Mouse (Mus musculus) gastrocnemius, adult 18-20 months (tissue): Measurements from ENCODE around the gene Rabgap1l. TPM values are rescaled to one million over a fixed set of nuclear protein-coding genes. Genes with fewer than 3 reads are reported as not detected.

Experiments used
- DNase-seq: peaks from one replicate; pipeline ENCODE4 v3.0.0; 2021; ENCODE audit warnings: low spot score
- total RNA-seq, 2 experiments: library from RNA; stranded (reverse); gene quantifications; 2 replicates each; pipeline ENCODE4 v1.2.3; 2021

Rabgap1l gene
- total RNA-seq, 2 experiments from 2014 or later: 10.9 to 12.1 TPM

DNA sequence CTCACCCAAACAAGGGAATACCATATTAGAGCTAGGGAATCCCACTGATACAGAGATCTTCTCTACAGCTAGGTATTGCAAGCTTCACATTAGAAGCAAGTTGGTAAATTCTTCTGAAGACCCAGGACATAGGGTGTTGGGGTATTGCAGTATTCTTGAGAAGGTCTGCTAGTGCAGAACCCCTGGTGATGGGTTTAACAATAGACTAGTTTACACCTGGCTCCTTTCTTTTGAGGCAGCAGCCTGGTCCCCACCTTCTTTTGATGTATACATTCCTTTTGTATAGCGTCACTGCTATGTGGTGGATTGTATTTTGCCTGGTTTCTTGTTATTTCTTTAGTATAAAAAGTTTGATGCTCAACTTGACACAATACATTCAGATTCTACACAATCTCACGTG lies 405.6 kb downstream of the Rabgap1l start:
- DNase-seq: no peak

GRCm38 (mm10) chr1:160378367-160378766 lies 414.6 kb downstream of the Rabgap1l start:
- no peak for DNase-seq

GRCm38 (mm10) chr1:160377337-160378336 lies 415.4 kb downstream of the Rabgap1l start:
- no peak for DNase-seq

- DNase-seq: no peak
Measured at GRCm38 (mm10) chr1:160374490-160374889, 418.5 kb downstream of the Rabgap1l start.

DNA sequence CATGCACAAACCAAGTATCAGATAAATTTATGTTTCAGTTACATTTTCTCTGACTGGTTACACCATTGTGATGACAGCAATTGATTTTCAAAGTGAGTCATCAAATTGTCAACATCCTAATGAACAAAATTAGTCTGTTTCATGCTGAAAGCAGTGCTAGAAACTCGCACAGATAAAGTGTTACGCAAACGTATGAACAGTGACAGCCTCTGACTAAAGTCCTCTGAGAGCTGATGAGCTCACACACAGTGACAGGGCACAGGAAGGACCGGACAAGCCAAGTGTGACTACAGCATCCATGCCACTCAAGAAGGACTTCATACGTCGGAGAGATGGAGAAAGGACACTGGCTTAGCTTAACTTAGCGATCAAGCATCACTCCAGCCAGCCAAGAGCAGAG lies 419.7 kb downstream of the Rabgap1l start:
- no peak for DNase-seq

GRCm38 (mm10) chr1:160371696-160372095 lies 421.3 kb downstream of the Rabgap1l start:
- no peak for DNase-seq

GRCm38 (mm10) chr1:160370552-160370951 lies 422.5 kb downstream of the Rabgap1l start:
- no peak for DNase-seq

DNA sequence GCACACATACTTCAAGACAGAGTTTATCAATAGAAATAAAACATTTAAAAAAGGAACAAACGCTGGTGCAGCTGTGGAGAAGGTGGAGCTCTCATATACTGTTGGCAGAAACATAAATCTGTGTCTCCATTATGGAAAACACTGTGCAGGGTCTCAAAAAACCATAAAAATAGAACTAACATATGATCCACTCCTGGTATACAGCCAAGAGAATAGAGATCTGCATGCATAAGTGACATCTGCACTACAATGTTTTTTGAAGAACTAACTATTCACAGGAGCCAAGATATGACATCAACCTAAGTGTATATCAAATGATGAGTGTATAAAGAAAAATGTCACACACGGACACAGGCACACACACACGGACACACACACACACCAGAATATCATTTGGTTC lies 426.4 kb downstream of the Rabgap1l start:
- no peak for DNase-seq

- no peak for DNase-seq
Measured at GRCm38 (mm10) chr1:160357268-160357667, 435.7 kb downstream of the Rabgap1l start.

- no peak for DNase-seq
Measured at GRCm38 (mm10) chr1:160353732-160354455, 439.1 kb downstream of the Rabgap1l start.

DNA sequence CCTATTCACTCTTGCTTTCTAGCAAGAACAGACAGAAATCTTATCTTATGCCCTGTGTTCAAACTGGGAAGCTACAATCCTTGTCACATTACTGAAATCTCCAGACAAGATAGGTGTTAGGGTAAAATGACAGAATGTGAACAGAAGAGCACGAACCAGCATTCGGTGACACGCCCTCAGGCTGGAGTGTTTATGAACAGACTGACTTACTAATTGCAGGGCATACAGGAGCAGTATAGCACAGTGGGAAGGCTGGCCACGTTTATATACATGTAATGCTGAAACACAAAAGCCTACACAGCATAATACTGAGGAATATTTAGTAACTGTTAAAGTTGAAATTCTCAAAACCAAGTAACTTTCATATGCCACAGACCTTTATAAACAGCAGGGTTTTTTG lies 440.7 kb downstream of the Rabgap1l start:
- no peak for DNase-seq

DNA sequence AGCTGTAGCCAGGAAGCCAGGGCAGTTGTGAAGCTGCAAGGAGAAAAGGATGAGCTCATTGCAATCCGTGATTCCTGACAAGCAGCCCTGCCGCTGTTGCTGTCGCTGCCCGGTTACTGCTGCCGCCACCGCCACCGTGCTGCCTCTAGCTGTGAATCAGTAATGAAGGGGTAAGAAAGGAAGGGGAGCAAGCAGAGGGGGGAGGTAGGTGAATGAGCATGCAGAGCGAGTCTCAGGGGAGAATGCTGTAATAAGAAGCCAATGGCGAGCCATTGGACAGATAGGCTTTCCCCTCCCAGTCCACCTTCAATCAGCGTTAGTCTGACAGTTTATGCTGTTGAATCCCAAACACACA lies 441.2 kb downstream of the Rabgap1l start:
- DNase-seq: peak; percentile 3

GRCm38 (mm10) chr1:160351146-160351879 lies 441.7 kb downstream of the Rabgap1l start:
- no peak for DNase-seq

- no peak for DNase-seq
Measured at GRCm38 (mm10) chr1:160340653-160341052, 452.4 kb downstream of the Rabgap1l start.

GRCm38 (mm10) chr1:160339374-160339773 lies 453.6 kb downstream of the Rabgap1l start:
- no peak for DNase-seq

DNA sequence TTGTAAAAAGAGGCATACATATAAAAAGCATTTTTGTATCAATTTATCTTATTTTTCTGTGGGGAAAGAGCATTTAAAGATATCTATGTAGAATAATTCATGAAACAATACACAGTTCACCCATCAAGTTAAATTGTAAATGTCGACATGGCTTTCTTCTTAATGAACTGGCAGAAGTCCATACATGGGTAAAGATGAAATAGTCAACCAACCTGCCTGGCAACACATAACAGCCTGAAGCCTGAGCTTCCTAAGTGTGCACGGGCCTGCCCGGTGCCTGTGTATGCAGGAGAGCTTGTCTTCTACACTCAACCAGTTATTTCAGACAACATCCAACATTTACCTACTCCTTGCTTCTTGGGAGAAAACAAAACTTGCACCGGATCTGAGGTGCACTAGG lies 458.2 kb downstream of the Rabgap1l start:
- no peak for DNase-seq

DNA sequence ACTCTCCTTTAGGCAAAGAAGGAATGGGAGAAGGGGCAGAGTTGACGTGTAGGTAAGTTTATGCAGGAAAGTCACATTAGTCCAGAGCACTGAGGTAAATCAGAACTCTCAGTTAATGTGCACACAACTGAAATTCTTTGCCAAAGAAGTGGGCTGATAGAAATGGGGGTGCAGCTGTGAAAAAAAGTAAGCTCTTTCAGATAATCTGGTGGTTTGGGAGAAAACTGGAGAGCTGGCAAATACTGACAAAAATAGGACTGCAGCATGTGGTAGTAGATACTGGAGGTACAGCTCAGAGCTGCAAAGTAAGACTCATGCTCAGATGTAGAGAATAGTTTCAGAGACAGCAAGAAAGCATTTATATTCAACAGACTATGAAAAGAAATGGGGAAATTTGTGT lies 462.2 kb downstream of the Rabgap1l start:
- no peak for DNase-seq

- no peak for DNase-seq
Measured at GRCm38 (mm10) chr1:160330222-160330621, 462.8 kb downstream of the Rabgap1l start.

DNA sequence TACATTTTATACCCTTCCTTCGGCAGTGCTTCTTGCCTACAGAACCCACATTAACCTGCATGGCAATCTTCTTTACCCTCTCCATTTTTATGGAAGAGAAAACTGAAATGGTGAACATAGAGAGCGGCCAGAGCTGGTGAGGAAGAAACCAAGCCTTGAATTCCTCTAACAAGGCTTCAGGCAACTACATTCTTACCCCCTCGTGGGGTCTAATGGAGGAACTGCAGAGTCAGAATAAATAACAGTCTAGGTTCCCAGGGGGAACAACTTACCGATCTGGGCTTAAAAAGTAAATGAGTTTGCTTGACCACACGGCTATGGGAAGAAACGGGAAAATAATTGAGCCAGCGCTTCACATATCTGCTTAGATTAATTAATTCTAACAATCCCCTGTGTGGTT lies 463.2 kb downstream of the Rabgap1l start:
- no peak for DNase-seq

DNA sequence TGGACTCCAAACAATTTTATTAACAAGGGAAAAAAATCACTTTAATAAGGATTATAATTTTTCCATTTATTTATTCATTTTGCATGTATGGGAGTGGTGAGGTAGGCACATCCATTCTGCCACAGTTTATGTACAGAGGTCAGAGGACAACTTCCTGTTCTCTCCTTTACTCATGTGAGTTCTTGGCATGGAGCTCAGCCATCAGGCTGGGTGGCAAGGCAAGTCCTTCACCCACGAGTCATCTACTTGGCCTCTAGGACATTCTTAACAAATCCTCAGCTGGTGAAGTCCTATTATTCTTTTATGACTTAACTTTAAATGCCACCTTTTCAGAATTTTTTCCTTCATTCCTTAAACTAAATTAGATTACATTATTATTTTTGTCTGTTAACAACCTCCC lies 465.5 kb downstream of the Rabgap1l start:
- DNase-seq: no peak

GRCm38 (mm10) chr1:160325542-160325941 lies 467.5 kb downstream of the Rabgap1l start:
- no peak for DNase-seq

DNA sequence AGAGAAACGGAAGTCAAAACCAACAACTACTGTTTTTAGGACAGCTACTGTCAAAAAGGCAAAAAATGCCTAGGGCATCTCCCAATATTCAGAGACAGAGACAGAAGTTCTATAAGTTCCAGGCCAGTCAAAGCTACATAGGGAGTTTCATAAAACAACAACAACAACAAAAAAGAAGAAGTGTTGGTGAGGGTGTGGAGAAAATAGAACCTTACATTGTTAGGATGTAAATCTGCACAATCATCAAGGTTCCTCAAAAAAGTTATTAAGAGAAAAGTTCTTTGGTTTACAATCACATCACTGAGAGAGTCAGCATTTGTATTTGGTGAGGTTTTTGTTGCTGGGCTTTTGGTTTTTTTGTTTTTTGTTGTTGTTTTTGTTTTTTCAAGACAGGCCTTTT lies 472.3 kb downstream of the Rabgap1l start:
- no peak for DNase-seq
